Mouse (Mus musculus) liver, embryonic 14.5 days (tissue): ENCODE measurements at regions not wholly inside any gene's neighbourhood (a gene's known extent, or its start where the extent isn't known, plus 50 kb on each side); places are given as distances from the start of the nearest gene placed in this dataset.

Source experiments
- ATAC-seq: fragments of 200-750 bp; cut with Nextera tagmentation; 2 replicates; pipeline ENCODE4 v1.8.0; 2017; ENCODE audit warnings: moderate number of reproducible peaks, mild to moderate bottlenecking, moderate library complexity; ENCODE audit not compliant: insufficient read depth
- DNase-seq, 3 experiments: peaks; one replicate each; pipeline ENCODE4 v3.0.0-alpha.2; 2012 to 2013; ENCODE audit warnings: low read depth in 3 of 3, low spot score in 3 of 3
- H3K27ac ChIP-seq: fragments of 300-500 bp; sonication (generic); 2 replicates; pipeline ENCODE4 v1.5.1; 2014; ENCODE audit warnings: moderate library complexity, mild to moderate bottlenecking, control low read depth, inconsistent platforms
- H3K27me3 ChIP-seq: fragments of 300-500 bp; sonication (generic); 2 replicates; pipeline ENCODE4 v1.6.1; 2014; ENCODE audit warnings: mild to moderate bottlenecking, low read length, moderate library complexity; ENCODE audit not compliant: control insufficient read depth, insufficient read depth
- H3K36me3 ChIP-seq: fragments of 300-500 bp; sonication (generic); replicated peaks from 2 replicates; pipeline ENCODE4 v1.6.1; 2014; ENCODE audit warnings: low read depth; ENCODE audit not compliant: control insufficient read depth, insufficient read depth
- H3K4me1 ChIP-seq, 2 experiments: fragments of 200-500 bp in 1 of 2; fragments of 300-500 bp in 1 of 2; sonication (generic) in 1 of 2; replicated peaks; 2 replicates each; pipeline ENCODE4 v1.6.1; 2012 to 2014; ENCODE audit warnings: antibody characterized with exemption in 1 of 2, inconsistent platforms in 1 of 2, low read length in 1 of 2; ENCODE audit not compliant: control insufficient read depth in 2 of 2, insufficient read depth in 2 of 2
- H3K4me2 ChIP-seq: fragments of 300-500 bp; sonication (generic); 2 replicates; pipeline ENCODE4 v1.6.1; 2014; ENCODE audit warnings: low read depth, mild to moderate bottlenecking, control low read depth, moderate library complexity
- H3K4me3 ChIP-seq, 2 experiments: fragments of 200-500 bp in 1 of 2; fragments of 300-500 bp in 1 of 2; sonication (generic) in 1 of 2; 2 replicates each; pipeline ENCODE4 v1.5.1; 2012 to 2014; ENCODE audit warnings: low read depth in 2 of 2, low read length in 2 of 2, mild to moderate bottlenecking in 2 of 2, control low read depth in 1 of 2, inconsistent platforms in 1 of 2, moderate library complexity in 1 of 2; ENCODE audit not compliant: insufficient read depth in 1 of 2
- H3K9ac ChIP-seq: fragments of 300-500 bp; sonication (generic); replicated peaks from 2 replicates; pipeline ENCODE4 v1.6.1; 2014; ENCODE audit warnings: mild to moderate bottlenecking, control low read depth, moderate library complexity
- H3K9me3 ChIP-seq: fragments of 300-500 bp; sonication (generic); 2 replicates; pipeline ENCODE4 v1.6.1; 2016; ENCODE audit warnings: low read length, mixed read lengths; ENCODE audit not compliant: control insufficient read depth
- CTCF ChIP-seq: IDR thresholded peaks from 2 replicates; pipeline ENCODE4 v1.5.1; 2016; ENCODE audit warnings: antibody characterized with exemption, low read depth, control low read depth
- EP300 ChIP-seq: IDR thresholded peaks from 2 replicates; pipeline ENCODE4 v1.6.1; 2016; ENCODE audit warnings: antibody characterized with exemption, low read depth
- WGBS: fragments of 180-500 bp; shearing (Covaris S2); extraction: QIAGEN DNeasy Blood & Tissue Kit; methylation state at CpG from one replicate; pipeline ENCODE4 v1.1.7; 2014; ENCODE audit not compliant: insufficient replicate concordance; 5-methylcytosine and 5-hydroxymethylcytosine counted together

- TF ChIP-seq CTCF (no peak), EP300 (no peak)
- WGBS, result 63% methylated on average over 5 of the region's 5 CpGs
- H3K4me3 ChIP-seq, result no peak overlapping the region
- H3K27me3 ChIP-seq, result no peaks in the 10 kb centered on the region
- H3K27ac ChIP-seq, result no peak overlapping the region
- no peak overlapping the region for H3K4me2 ChIP-seq
- no peaks in the 10 kb centered on the region for H3K9me3 ChIP-seq
- ATAC-seq, result no peak
- H3K36me3 ChIP-seq, result no peaks in the 10 kb centered on the region
- H3K4me1 ChIP-seq, result no peaks in the 10 kb centered on the region
- H3K9ac ChIP-seq, result no peak overlapping the region
- DNase-seq, result no peak
Observed at GRCm38 (mm10) chr12:104607410-104607809, 134.3 kb upstream of the Gsc start.

DNA sequence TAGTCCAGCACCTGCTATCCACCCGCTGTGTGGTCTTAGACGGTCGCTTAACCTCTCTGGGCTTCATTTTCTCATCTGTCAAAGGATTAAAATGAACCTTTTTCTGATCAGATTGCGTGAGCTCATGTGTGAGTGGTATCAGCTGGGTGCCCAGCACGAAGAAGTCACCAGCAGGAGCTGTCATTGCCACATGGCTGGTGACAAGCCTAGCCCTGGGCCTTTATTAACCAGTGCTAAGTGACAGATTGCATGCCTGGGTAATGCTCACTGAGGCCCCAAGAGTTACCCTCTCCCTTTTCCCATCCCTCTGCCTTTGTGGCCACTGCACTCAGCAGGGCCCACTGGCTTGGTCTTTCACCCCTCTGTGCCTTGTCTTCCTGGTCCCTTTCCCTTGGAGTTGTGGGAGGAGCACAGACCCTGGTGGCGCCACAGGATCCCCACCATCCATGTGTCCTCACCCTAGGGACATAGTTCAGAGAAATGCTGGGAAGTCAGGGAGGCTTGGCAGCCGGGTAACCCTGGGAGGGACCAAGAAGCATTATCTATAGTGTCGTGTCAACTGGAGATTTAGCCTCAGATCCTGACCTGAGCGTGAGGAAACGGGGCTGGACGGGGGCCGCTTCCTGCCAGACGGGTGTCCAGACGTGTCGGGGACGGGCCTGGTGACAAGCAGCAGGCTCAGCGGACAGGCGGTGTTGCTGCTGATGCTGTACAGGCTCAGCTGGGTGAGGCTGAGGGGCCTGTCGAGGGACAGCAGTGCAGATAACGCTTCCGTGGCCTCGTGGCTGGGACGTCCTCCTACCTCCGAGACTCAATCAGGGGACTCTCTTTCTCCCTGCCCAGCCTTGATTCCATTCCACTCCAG lies 132.6 kb upstream of the Gsc start:
- WGBS, result 27% methylated on average over 24 of the region's 24 CpGs

DNA sequence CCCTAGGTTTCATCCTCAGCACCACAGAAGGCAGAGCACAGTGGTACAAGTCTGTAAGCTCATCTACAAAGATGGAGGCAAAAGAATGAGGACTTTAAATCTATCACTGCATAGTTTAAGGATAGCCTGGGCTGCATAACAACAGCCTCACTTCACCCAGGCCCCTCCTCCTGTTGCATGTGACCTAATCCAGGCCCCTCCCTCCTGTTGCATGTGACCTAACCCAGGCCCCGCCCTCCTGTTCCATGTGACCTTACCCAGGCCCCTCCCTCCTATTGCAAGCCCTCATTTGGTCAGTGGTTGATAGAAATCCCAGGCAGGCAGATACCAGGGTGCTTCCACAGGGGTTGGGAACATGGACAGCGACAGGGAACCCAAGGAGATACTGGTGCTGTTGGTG lies 124.9 kb upstream of the Gsc start:
- Histone ChIP-seq H3K9me3 (no peaks in the 10 kb centered on the region), H3K4me1 (no peaks in the 10 kb centered on the region), H3K4me2 (no peak overlapping the region), H3K27ac (no peak overlapping the region), H3K4me3 (no peak overlapping the region), H3K9ac (no peak overlapping the region), H3K27me3 (no peaks in the 10 kb centered on the region), H3K36me3 (no peaks in the 10 kb centered on the region)
- TF ChIP-seq EP300 (no peak), CTCF (no peak)
- no peak for DNase-seq
- ATAC-seq, result no peak
- 46% methylated on average over 2 of the region's 2 CpGs for WGBS

More for the DNA sequence above, 132.6 kb upstream of the Gsc start:
- Histone ChIP-seq H3K4me3 (no peak overlapping the region), H3K4me1 (no peaks in the 10 kb centered on the region), H3K9me3 (no peaks in the 10 kb centered on the region), H3K36me3 (no peaks in the 10 kb centered on the region), H3K27ac (no peak overlapping the region), H3K27me3 (no peaks in the 10 kb centered on the region), H3K4me2 (no peak overlapping the region), H3K9ac (no peak overlapping the region)
- no peak for ATAC-seq
- no peak for TF ChIP-seq CTCF
- TF ChIP-seq EP300, result no peak
- DNase-seq, result no peak

DNA sequence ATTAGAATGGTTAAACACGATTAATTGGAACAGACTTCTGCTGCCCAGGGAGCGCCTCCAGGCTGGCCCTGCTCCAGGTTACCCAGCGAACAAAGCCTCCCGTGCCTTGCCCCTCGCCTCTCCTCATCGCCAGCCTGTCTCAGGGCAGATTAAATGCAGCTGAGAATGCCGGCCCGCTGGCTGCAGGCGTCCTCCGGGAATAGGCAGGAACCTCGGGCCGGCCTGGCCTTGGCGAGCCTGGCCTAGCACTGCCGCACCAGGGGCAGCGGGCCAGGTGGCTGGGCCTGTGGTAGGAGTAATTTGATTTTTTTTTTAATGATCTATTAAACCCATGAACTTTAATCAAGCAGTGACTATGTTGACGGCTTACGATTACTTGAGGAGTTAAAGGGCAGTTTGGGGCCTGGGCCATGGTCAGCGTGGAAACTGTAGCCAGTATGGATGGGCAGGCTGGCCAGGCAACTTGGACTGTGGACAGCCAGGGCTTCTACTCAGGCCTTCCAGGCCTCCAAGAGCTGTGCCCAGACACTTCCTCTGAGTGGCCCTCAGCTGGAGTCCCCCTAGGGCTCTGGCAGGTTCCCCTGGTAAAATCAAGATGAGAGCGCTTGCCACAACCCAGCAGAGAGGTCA lies 120.5 kb upstream of the Gsc start:
- ATAC-seq (no peak), DNase-seq (no peak)
- no peak for TF ChIP-seq EP300
- no peak for TF ChIP-seq CTCF
- Histone ChIP-seq H3K9me3 (no peaks in the 10 kb centered on the region), H3K27ac (no peak overlapping the region), H3K36me3 (no peaks in the 10 kb centered on the region), H3K9ac (no peak overlapping the region), H3K27me3 (no peaks in the 10 kb centered on the region), H3K4me1 (no peaks in the 10 kb centered on the region), H3K4me2 (no peak overlapping the region), H3K4me3 (no peak overlapping the region)
- WGBS, result 59% methylated on average over 19 of the region's 19 CpGs

DNA sequence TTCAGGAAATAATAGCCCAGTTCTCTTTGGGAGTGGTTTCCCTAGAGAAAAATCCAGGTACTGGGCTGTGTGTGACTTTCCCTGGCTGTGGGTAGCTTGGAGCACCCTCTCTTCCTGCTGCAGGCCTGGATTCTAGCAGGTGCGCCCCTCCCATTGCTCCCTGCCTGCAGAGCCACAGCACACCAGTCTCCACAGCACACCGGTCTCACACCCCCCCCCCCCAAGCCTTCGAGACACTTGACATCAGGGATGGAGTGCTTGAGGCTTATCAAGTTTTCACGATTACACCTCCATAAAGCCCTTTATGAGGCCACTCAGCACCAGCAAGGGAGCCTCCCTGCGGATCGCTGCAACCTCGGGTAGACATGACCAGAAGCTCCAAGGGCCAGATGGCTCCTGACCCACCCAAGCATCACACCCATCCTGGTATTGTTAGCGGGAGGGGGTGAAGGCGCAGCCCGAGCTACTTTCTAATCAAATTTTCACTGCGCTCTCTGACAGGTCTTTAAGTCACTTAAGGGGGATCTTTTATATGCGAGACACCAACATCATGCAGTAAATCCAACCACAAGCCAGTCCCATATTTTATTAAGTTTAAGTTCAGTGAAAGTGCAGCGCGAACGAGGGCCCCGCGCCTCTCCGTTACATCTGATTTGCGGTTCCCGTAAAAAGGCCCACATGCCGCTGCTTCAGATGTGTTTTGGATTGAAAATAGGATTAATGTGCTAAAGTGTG lies 119.8 kb upstream of the Gsc start:
- Histone ChIP-seq H3K36me3 (no peaks in the 10 kb centered on the region), H3K4me3 (no peak overlapping the region), H3K9ac (no peak overlapping the region), H3K27me3 (no peaks in the 10 kb centered on the region), H3K4me2 (no peak overlapping the region), H3K27ac (no peak overlapping the region), H3K4me1 (no peaks in the 10 kb centered on the region), H3K9me3 (no peaks in the 10 kb centered on the region)
- no peak for ATAC-seq
- 65% methylated on average over 21 of the region's 21 CpGs for WGBS
- TF ChIP-seq CTCF (no peak), EP300 (no peak)
- DNase-seq, result no peak
